Mouse (Mus musculus) cerebellum, postnatal 25 days (tissue): Measurements from ENCODE around the gene Rnf130.

Experiments used
- DNase-seq, 2 experiments: peaks; one replicate each; pipeline ENCODE4 v3.0.0; 2021; ENCODE audit warnings: mixed read lengths in 2 of 2

The Rnf130 gene

GRCm38 (mm10) chr11:50024833-50025720, at the start of gene Rnf130:
Rnf130 (plus strand) TSS chr11:50025346.
- DNase-seq = peak; percentile 98 to 99

GRCm38 (mm10) chr11:49977963-49978568, 47.1 kb upstream of the Rnf130 start:
- no peak for DNase-seq

- no peak for DNase-seq
Measured at GRCm38 (mm10) chr11:49978935-49979334, 46.2 kb upstream of the Rnf130 start.

DNA sequence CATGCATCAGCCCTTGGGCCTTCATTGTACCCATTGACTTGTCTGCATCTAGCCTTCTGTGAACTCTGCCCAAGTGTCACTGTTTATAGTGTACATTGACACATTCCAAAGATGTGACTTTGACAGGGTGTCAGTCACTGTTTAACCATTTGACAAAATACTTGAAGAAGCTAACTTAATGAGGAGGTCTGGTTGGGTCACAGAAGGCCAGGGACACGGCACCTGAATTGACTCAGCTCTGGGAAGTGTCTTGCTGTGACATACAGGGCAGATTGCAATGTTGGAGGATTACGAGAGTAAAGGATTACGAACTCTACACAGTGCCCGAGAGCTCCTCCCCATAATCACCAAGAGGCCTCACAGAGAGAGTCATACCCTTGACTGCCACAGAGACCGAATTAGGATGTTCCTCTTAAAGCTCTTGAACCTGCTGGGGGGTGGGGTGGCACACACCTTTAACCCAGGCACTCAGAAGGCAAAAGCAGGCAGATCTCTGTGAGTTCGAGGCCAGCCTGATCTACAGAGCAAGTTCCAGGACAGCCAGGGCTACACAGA, 44.4 kb upstream of the Rnf130 start:
- DNase-seq = no peak

DNA sequence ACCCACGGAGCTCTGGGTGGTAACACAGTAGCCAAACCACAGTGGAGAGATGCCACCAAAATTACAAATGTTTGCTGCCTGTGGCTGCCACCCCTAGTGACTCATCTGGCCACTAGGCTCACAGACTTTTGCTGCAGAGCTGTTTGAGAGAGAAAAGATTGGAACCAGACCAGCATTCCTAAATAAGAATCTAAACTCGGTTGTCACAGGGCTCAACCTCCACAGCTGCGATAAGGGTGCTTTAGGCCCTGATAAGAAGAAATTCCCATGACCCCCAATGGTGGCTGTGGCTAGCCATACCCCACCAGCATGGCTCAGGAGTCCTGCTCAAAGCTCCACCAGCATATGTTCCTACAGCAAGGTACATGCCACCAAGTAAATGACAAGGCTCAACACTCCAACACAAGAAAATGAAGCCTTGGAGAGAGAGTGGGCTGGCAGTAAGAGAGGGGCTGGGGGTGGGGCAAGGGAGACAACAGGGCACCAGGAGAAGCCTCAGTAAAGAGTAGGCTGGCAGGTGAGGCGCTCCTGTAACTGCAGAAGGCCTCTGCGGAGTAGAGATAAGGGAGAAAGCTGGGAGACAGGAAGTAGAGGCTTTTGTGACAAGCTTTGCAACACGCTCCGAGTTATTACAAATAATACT, 43.7 kb upstream of the Rnf130 start:
- no peak for DNase-seq

GRCm38 (mm10) chr11:49982094-49982493, 43.1 kb upstream of the Rnf130 start:
- DNase-seq = no peak

DNA sequence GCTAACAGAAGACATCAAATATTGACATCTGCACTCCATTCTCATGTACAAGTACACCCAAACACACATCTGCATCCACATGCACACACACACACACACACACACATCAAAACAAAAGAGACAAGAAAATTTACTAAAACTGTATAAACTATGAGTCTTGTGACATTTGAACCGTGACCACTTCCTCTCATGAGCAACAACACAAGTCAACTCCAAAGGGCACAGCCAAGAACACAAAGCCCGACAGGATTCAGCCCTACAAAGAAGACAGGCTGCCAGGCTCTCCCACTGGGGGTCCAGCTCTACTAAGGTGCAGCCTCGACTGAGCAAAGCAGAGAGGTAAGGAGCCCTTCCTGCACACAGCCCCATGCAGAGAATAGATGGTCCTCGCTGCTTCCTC, 42.3 kb upstream of the Rnf130 start:
- no peak for DNase-seq

- no peak for DNase-seq
Measured at GRCm38 (mm10) chr11:49983875-49984552, 41.1 kb upstream of the Rnf130 start.

DNA sequence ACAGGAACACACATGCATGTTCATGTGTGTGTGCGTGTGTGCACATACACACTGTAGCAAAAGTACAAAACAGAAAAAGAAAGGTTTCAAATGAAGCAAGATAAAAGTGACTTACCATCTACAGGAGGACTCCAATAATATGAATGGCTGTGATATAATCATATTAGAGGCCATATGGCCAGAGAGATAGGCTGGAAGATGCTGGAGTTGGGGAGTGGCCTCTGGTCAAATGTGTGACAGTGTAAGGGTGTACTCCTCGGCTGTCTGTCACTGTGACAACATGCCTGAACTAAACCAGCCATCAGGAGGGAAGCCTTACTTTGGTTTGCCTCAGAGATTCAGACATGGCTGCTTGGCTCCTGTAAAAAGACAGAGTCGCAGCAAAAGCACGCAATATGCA, 40.1 kb upstream of the Rnf130 start:
- no peak for DNase-seq

GRCm38 (mm10) chr11:49986277-49987036, 38.7 kb upstream of the Rnf130 start:
- DNase-seq = peak; percentile 73 to 84

- DNase-seq = no peak
Measured at GRCm38 (mm10) chr11:49994536-49994935, 30.6 kb upstream of the Rnf130 start.

GRCm38 (mm10) chr11:49996398-49996797, 28.7 kb upstream of the Rnf130 start:
- DNase-seq = no peak

DNA sequence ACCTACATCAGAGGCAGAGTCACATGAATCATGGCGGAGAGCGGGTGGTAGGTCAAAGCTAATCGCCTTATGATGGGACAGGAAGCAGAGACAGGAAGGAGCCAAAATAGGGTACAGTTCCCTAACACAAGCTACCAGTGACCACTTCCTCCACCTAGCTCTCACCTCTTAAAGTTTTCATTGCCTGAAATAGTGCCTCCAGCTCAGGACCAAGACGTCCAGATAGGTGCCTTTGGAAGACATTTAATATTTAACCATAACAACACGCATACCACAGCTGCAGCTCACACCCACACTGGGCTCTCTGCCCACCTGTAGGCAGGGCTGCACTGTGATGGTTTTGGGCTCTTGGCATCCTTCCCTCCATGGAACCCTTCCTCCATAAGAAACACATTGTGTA, 27.8 kb upstream of the Rnf130 start:
- no peak for DNase-seq

- no peak for DNase-seq
Measured at GRCm38 (mm10) chr11:50002853-50003252, 22.3 kb upstream of the Rnf130 start.

DNA sequence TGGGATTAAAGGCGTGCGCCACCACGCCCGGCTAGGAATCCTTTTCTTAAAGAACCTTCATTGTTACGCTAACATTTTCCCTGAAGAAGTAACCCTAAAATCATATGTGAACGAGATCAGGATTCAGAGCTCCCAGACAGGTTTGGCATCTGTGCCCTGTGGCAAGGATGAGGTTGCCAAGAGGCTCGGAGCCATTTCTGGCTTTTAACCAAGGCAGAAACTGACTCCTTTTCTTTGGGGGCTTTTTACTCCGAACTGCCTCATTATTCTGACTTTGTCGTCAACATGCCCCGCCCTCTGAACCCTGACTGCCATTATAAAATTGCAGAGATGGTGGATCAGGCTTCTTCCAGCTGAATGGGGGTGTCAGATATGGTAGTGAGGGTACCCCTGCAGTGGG, 17.4 kb upstream of the Rnf130 start:
- peak; percentile 27 to 33 for DNase-seq

DNA sequence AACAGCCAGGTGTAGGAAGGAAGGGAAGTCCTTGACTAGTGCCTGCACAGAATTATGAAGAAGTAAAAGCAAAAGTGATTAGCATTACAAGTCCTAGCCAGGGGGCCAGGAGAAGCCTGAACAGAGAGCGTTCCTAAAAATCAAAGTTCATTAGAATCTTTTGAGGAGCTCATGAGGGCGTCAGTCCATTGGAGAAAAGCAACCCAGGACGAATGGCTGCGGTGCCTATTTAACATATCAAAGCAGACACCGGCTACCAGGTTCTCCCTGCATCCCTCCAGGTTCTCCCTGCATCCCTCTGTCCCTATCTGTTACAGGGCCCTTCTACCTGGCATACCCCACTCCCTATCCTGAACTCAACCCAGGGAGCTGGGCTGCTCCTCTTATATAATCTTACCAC, 16.9 kb upstream of the Rnf130 start:
- no peak for DNase-seq

DNA sequence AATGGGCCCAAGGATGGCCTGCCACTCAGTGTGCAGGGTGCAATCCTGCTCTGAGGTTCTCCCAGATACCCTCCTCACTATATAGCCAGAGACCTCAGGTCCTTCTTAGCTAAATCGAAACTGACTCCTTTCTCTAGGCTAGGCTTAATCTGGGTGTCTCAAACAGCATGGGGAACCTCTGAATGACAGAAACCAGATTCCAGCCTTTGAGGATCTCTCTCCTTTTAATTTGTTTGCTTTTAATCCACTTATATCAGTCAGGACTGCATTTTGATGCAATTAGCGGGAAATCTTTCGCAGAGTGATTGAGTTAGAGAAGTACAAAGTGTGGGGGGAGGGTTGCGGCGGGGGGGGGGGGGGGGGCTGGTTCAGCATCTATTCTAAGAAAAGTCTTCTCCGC, 12.1 kb upstream of the Rnf130 start:
- DNase-seq = no peak

DNA sequence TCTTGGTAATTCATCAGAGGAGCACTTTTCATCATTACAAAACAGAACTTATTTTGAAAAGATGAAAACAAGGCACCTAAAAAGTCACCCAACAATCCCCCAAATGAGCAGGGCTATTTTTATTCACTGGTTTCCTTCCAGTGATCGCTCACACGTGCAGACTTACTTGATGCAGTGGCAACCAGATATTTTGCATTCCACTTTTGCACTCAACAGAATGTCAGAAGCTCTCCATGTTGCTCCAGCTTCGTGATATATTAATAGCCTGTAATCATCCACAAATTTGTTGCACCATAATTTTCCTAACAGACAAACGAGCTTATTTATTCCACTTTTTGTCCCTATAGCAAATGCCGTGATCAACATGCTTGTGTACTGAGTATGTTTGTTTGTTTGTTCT, 8.6 kb upstream of the Rnf130 start:
- DNase-seq = no peak

DNA sequence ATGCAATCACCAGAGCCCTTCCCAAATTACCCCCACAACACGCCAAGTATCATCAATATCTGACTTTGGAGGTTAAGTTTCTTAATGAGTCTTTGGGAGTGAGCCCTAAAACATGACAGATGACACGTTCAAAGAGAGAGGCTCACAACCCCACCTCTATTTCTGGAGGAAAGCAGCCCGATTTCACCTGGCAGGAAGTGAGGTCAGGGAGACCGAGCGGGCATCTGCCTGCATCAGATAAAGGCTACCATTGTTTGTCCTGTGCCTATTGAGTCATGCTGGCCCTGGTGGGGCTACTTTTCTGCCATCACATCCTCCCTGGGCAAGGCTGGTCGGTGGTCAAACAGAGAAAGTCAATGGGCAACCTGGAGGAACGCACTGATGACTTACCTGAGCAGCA, 7.6 kb upstream of the Rnf130 start:
- no peak for DNase-seq

- DNase-seq = no peak
Measured at GRCm38 (mm10) chr11:50018848-50019247, 6.3 kb upstream of the Rnf130 start.

DNA sequence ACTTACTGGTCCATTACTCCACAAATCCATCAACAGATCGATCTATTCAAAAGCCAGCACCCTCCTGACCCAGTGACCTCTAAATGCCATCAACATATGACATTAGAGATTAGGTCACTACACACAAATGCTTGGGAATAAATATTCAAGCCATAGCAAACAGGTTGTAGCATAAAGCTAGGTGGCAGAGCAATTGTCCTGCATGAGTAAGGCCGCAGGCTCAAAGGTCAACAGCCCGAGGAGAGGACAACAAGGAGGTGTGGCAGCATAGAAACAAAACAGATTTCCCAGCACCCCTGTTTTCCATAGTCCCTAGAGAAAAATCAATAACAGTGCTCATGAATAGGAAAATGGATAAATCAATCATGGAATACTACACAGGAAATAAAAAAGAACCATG, 3.1 kb upstream of the Rnf130 start:
- DNase-seq = no peak

GRCm38 (mm10) chr11:50024445-50024832, 707 bp upstream of the Rnf130 start:
- no peak for DNase-seq
